Comparison of ENCODE assay signal across 8 mouse cellular contexts in genomic region chr6:128032252-128033171, GRCm38 (mm10).
DNase-seq lines count a peak whose midpoint lies in the region; ATAC-seq and TF ChIP-seq lines count a peak whose summit lies in the region.

No protein-coding gene starts in this region.

- peak overlapping the region; percentile 40 for H3K4me3 ChIP-seq in gastrocnemius, adult 2 months
- H3K4me3 ChIP-seq in hindbrain, embryonic 16.5 days (ENCODE audit: low read length) = peak overlapping the region; percentile 67
- peak overlapping the region; percentile 19; the same call in 1 of the 2 replicates for H3K4me3 ChIP-seq in left cerebral cortex, adult 2 months
- peak overlapping the region; percentile 65 for H3K4me3 ChIP-seq in midbrain, embryonic 10.5 days
- 0 out of 2 replicates have a peak overlapping the region, but pooled peaks have one; percentile 16 for H3K4me3 ChIP-seq in small intestine, adult 2 months (ENCODE audit: low read depth, low read length)

- H3K9ac ChIP-seq in hindbrain, embryonic 16.5 days (ENCODE audit: low read depth, low read length) = peak overlapping the region; percentile 42; the same call in 1 of the 2 replicates

- no peaks in the 10 kb centered on the region for H3K36me3 ChIP-seq in hindbrain, embryonic 16.5 days (ENCODE audit: control insufficient read depth, insufficient read depth, low read length)
- H3K36me3 ChIP-seq in midbrain, embryonic 10.5 days = no peaks in the 10 kb centered on the region
- no peaks in the 10 kb centered on the region for H3K36me3 ChIP-seq in small intestine, adult 2 months (ENCODE audit: control insufficient read depth, insufficient read depth, low read length)

- no peak for TF ChIP-seq POLR2A in small intestine, adult 2 months (IDR thresholded peaks at IDR 0.05; ENCODE audit: low read depth, low read length)

- ATAC-seq in hindbrain, embryonic 16.5 days = no peak
- ATAC-seq in erythroid progenitor cell, adult 5-6 weeks (replicated peaks; ENCODE audit: low FRiP score, poor library complexity, severe bottlenecking) = no peak

- DNase-seq in adrenal gland, adult (ENCODE audit: inconsistent age in 2 of 2, low spot score in 1 of 2) = peak; percentile 75 to 94
- DNase-seq in cerebellum, postnatal 14 days = peak; percentile 97 to 98
- peak; percentile 86 for DNase-seq in gastrocnemius, adult 2 months
- DNase-seq in left cerebral cortex, adult 2 months (ENCODE audit: extremely low spot score in 1 of 2, low spot score in 2 of 2) = peak; percentile 73 to 88
- peak; percentile 86 for DNase-seq in midbrain, embryonic 10.5 days (ENCODE audit: low spot score)

- peak overlapping the region; percentile 90 for H3K4me2 ChIP-seq in hindbrain, embryonic 16.5 days (ENCODE audit: low read length)

- WGBS in hindbrain, embryonic 16.5 days = 26% methylated on average over 16 of the region's 16 CpGs
- WGBS in midbrain, embryonic 10.5 days = 38% methylated on average over 16 of the region's 16 CpGs
- 32% methylated on average over 16 of the region's 16 CpGs for WGBS in small intestine, adult 2 months

- peak; percentile 94 for TF ChIP-seq CTCF in gastrocnemius, adult 2 months (IDR thresholded peaks at IDR 0.05)
- peak; percentile 97 for TF ChIP-seq CTCF in left cerebral cortex, adult 2 months (IDR thresholded peaks at IDR 0.05)
- TF ChIP-seq CTCF in small intestine, adult 2 months (IDR thresholded peaks at IDR 0.05; ENCODE audit: extremely low read depth, insufficient read length, insufficient replicate concordance, low read depth, low read length) = peak; percentile 81; the same call in 1 of the 2 replicates

- peak overlapping the region; percentile 31 for H3K27ac ChIP-seq in gastrocnemius, adult 2 months
- no peak overlapping the region for H3K27ac ChIP-seq in hindbrain, embryonic 16.5 days (ENCODE audit: low read depth, low read length)
- H3K27ac ChIP-seq in left cerebral cortex, adult 2 months = no peak overlapping the region
- peak overlapping the region; percentile 86; the same call in 1 of the 2 replicates for H3K27ac ChIP-seq in midbrain, embryonic 10.5 days (replicated peaks)
- no peak overlapping the region for H3K27ac ChIP-seq in small intestine, adult 2 months (ENCODE audit: insufficient read depth, low read depth, low read length)

- no peaks in the 10 kb centered on the region for H3K27me3 ChIP-seq in hindbrain, embryonic 16.5 days (replicated peaks; ENCODE audit: control insufficient read depth, insufficient read depth, low read length)
- H3K27me3 ChIP-seq in midbrain, embryonic 10.5 days (ENCODE audit: low read depth, poor library complexity, severe bottlenecking) = peaks cover 37% of the 10 kb centered on the region
- peaks cover 10% of the 10 kb centered on the region for H3K27me3 ChIP-seq in small intestine, adult 2 months (ENCODE audit: control insufficient read depth, insufficient read depth, low read length)

- intact Hi-C loops in gastrocnemius, adult 2 months (cut with DNase I) = loop anchor here (1.0 to 2.0 kb wide), 2 partner anchors 59 to 114 kb away; no protein-coding TSS in a partner anchor
- intact Hi-C loops in left cerebral cortex, adult 2 months (cut with DNase I) = loop anchor here (1.0 to 2.0 kb wide), 3 partner anchors 59 to 112 kb away; no protein-coding TSS in a partner anchor

- no peaks in the 10 kb centered on the region for H3K9me3 ChIP-seq in hindbrain, embryonic 16.5 days (ENCODE audit: control insufficient read depth, low read length)
- no peaks in the 10 kb centered on the region for H3K9me3 ChIP-seq in midbrain, embryonic 10.5 days (replicated peaks)

- peaks cover 39% of the 10 kb centered on the region for H3K4me1 ChIP-seq in hindbrain, embryonic 16.5 days (ENCODE audit: control insufficient read depth, insufficient read depth, low read depth, low read length)
- H3K4me1 ChIP-seq in midbrain, embryonic 10.5 days = peaks cover 95% of the 10 kb centered on the region
- peaks cover 2% of the 10 kb centered on the region; the same call in 1 of the 2 replicates for H3K4me1 ChIP-seq in small intestine, adult 2 months (ENCODE audit: control insufficient read depth, insufficient read depth, insufficient read length, low read length)

Comparison
In these comparisons a context has a peak if more than half of its experiments do, and no peak if none do; other contexts are left out.
1. H3K27ac ChIP-seq: peak in gastrocnemius, adult 2 months (single experiment) and midbrain, embryonic 10.5 days (single experiment); none in hindbrain, embryonic 16.5 days (single experiment), left cerebral cortex, adult 2 months (single experiment) and small intestine, adult 2 months (single experiment).
2. H3K4me3 ChIP-seq: peak in every context shown above with its lines; median percentile 67 in hindbrain, embryonic 16.5 days; 65 in midbrain, embryonic 10.5 days; 40 in gastrocnemius, adult 2 months; 19 in left cerebral cortex, adult 2 months; 16 in small intestine, adult 2 months.
3. Peak in every context shown above with its lines, with median percentiles within 50 percentile points of each other: DNase-seq and CTCF ChIP-seq.